Mouse (Mus musculus) layer of hippocampus, postnatal 10 days (tissue): Measurements from ENCODE around the gene Hap1. TPM values are rescaled to one million over a fixed set of nuclear protein-coding genes. Genes with fewer than 3 reads are reported as not detected.
A peak's percentile ranks its signal among the peaks of the same experiment; 100 is the strongest.
"Not testable (repeated sequence)": the region's sequence is repeated elsewhere in the genome, so short reads cannot be mapped to it uniquely, and the experiment has no call there.

Experiments
- DNase-seq, 2 experiments: peaks; one replicate each; pipeline ENCODE4 v3.0.0; 2021; ENCODE audit warnings: low spot score in 2 of 2
- total RNA-seq, 2 experiments: library from RNA; stranded (reverse); gene quantifications; 2 replicates each; pipeline ENCODE4 v1.2.3; 2021

The Hap1 gene
- total RNA-seq, 2 experiments from 2014 or later = 124 to 125 TPM

DNA sequence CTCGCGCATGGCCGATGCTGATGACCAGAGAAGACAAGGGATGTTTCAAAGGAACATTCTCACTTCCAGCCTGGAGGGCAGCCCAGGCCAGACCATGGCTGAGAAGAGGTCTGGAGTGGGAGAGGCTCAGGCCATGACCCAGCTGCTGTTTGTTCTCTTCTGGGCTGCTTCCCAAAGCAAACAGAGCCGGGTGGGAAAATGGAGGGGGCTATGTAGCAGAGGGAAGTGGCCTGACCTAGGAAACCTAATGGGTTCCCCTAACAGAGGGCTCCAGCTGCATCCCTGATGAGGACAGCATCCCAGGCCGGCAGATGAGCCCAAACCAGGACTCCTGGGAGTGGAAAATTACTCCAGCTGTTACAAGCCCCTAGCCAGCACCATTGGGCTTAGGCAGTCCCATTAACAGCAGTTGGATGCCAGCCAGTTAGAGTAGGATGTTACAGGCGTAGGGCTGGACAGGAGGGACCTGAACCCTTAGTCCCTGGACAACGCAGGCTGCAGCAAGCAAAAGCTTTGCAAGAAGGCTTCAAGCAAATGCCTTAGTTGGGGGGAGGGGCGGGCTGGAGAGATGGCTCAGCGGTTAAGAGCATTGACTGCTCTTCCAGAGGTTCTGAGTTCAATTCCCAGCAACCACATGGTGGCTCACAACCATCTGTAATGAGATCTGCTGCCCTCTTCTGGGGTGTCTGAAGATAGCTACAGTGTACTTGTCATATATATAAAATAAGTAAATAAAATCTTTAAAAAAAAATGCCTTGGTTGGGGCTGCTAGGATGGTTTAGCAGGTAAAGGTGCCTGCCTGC lies 35.4 kb upstream of the Hap1 start:
- DNase-seq = no peak

DNA sequence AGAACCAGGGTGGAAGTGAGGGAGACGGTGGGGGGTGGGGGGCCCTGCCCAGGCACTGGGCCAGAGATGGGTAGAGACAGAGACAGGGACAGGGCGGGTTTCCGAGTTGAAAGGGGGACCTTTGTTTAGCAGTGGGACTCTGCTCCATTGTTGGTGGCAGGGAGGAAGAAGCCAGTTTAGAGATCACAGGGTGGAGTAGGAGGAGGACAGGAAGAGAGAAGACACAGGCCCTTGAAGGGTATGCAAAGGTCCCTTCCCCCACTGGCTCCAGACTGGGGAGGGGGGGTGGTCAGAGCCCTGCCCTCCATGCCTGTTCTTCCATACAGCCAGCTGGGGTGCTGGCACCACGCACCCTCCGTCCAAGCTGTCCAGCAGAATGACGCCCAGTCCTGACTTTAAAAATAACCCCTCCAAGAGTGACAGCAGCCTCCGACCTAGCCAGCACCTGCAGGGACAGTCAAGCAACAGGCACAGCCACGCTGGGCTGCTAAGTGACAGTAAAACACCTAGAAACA lies 34.1 kb upstream of the Hap1 start:
- no peak for DNase-seq

DNA sequence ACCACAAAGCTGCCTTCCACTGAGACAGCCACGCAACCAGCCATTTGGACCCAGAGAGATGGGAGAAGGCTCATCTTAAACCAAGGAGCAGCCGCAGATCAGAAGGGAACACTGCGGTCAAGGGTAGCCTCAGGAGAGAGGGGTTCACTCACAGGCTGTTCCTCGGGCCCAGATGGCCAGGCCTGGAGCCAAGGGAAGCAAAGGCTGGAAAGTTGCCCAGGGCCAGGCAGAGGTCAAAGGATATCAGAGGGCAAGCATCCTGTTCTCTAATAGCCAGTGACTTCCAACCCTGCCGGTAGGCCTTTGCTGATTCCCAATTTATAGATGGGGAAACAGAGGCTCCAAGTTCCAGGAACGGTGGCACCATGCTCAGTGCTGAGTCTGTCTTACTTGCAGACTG lies 32.7 kb upstream of the Hap1 start:
- DNase-seq = no peak

DNA sequence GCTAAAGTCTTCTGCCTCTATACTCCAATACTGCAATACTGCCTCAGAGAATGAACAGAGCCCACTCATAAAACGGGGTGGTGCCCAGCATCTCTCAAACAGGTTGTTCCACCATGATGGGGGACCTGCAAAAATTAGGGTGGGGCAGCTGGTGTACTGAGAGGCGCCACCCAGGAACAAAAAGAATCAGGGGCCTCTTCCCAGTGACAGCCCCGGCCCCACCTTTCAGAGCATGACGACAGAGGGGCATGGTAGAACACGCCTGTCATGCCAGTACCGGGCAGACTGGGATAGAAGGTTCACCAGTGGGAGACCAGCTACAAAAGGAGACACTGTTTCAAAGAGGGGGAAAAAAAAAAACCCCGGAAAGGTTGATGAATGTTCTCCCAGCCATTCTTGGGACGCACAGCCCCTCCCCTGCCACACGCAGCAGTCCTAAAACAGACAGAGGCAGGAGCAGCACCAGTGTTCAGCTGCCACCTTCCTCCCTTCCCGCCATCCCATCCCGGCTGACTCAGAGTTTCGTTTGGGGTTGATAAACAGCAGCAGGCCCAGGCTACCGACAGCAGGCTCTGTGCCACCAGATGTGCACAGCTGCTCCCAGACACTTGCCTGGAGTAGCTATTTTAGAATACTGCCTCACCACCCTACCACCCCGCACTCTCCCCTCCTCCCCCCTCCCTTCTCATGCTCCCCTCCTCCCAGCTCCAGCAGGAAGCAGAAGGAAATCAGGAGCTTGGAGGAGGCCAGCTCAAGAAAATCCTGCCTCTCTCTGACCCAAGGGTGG lies 31.9 kb upstream of the Hap1 start:
- no peak for DNase-seq

DNA sequence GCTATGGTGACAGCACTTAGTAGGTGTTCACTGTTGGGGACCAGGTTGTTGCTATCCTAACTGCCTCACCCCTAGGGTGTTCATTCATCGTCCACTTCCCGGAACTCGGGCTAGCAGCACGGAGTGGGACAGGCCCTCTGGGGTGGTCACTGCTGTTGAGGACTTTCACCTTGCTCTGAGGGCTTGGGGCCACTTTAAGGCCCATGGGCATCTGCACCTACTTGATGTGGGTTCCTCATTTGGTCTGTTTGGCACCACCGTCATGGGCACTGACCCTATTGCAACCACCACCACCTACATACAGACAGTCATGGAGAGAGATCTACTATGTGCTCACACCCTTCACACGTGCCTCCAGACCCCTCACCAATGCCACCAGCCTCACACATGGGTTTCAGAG lies 31.2 kb upstream of the Hap1 start:
- DNase-seq = no peak

DNA sequence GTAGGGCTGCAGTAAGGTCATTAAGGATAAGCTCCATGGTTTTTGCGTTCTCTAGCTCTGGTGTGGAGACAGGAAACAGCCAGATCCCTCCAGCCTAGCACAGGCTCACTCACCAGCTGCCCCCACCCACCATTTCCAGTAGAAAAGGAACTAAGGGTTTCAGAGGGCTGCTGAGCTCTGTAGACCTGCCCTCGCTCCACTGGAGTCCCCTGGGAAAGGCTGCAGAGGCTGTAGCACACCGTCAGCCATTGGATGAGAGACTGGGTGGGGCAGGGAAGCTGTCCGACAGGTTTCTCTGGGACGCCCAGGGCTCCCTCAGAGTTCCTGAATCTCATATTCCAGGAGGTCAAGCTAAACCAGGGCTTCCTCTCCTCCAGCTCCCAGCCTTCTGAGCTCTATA lies 30.7 kb upstream of the Hap1 start:
- no peak for DNase-seq

DNA sequence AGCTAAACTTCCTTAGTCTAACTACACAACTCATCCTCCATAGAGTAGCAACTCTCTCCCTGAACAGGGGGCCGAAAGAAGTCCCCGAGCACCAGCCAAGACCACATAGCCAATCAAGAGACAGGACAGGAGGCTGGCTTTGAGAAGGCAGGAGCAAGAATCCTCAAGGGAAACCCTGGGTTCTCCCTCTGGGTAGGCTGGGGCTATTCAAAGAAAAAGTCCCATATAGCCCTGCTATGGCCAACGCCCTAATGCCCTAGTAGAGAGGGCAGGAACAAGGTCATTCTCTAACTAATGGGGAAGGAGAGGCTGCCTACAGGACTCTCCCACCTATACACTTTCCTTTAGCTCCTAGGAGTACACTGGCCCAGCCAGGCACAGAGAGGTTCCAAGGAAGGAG lies 29.1 kb upstream of the Hap1 start:
- DNase-seq = no peak

DNA sequence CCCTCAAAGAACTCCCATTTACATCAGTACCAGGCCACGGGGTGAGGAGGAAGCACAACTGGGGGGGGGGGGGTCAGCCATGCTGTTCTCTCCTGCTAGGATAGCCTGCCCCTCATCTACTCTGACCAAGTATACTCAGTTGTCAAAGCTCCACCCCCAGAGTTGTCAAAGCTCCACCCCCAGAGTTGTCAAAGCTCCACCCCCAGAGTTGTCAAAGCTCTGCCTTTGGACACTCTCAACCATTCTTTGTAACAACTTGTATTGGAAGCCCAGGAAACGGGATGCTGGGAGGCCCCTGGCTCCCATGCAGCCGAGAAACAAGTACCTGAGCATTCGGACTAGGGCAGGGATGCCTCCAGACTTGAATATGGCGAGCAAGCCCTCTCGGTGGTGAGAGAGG lies 26.8 kb upstream of the Hap1 start:
- no peak for DNase-seq

DNA sequence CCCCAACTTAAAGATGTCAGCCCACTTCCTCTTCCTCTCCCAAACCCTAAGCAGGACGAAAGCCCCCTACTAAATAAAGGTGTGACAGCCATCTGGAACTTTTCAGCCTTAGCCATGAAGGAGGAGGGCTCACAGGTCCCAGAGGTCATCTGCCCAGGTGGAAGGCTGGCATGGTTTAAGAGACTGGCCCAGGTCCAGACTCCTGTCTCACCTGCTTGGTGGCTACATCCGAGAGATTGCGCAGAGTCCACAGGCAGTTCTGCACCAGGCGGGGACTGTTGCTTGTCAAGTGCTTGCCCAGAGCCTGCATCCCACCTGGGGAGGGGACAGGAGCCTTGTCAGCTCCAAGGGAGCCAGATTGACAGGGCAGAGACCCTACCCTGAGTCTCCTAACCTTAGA lies 23.4 kb upstream of the Hap1 start:
- DNase-seq = no peak

DNA sequence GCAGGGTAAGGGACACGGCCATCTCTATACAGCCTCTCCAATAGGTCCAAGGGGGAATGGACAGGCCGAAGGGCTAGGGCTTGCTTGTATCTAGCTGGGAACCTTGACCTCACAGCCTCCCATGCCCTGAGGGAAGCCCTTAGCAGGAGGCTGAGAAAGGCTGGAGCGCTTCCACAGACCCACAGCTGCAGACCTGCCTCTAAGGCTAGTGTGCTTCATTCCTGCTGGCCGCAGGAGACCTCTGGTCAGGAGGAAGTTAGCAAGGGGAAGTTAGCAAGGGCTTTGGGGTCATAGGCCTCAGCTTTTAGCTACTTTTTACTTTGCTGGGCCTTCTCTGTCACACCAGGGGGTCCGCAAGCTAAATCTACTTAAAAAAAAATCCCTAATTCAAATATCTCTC lies 22.5 kb upstream of the Hap1 start:
- no peak for DNase-seq

DNA sequence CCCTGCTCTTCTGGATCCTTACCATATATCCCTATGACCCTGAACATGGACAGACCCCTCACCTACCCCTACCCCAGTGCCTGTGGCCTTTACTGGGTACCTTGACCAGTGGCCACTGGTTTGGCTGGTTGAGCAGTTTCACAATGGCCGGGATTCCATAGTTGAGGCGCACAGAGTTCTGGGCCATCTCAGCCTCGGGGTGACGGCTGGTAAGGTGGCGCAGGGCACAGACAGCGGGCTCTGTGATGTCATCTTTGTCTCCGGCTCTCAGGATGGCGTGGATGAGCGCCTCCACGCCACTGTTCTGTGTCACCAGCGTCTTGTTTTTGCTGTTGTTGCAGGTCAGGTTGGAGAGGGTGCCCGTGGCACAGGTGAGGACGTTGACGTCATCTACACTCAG lies 22.1 kb upstream of the Hap1 start:
- DNase-seq = no peak

DNA sequence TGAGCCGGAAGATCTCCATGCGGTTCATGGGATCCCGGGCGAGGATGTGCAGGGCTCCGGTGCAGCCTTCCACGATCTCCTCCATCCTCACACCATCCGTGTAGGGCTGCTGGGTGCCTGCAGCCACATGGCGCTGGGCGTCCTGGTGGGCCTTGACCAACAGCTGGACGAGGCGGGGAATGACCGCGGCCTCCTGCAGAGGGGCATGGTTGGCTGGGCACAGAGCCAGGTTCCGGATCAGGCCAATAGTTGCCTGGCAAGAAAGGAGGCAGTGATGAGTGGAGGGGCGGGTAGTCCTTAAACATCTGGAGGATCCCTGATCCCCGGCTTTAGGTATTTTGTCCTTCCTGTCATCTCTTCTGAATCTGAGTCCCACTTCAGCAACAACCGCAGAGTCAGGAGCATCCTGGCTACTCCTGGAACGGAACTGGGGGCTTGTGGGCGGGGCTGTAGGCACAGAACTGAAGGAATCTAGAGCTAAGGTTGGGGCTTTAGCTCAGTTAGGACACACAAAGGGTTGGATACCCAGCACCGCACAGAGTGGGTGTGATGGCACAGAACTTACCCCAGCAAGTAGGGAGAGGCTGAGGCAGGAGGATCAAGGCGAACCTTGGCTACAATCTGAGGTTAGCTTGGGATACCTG lies 20.9 kb upstream of the Hap1 start:
- no peak for DNase-seq

DNA sequence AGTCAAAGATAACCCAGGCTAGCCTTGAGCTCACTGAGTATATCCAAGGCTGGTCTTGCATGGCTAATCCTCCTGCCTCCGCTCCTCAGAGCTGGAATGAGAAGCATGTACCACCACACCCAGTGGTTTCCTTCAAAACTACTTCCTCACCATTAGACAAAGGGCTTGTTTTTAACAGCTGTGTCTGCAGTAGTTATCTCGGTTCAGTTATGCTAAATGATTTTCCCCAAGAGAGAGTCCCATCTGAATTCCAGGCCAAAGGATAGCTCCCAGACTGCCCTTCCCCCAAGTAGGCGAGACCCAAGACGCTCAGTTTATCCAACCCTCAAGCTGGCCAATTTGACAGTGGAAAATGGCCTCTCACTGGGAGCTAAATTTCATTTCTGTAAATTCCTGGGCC lies 20.1 kb upstream of the Hap1 start:
- DNase-seq = no peak

DNA sequence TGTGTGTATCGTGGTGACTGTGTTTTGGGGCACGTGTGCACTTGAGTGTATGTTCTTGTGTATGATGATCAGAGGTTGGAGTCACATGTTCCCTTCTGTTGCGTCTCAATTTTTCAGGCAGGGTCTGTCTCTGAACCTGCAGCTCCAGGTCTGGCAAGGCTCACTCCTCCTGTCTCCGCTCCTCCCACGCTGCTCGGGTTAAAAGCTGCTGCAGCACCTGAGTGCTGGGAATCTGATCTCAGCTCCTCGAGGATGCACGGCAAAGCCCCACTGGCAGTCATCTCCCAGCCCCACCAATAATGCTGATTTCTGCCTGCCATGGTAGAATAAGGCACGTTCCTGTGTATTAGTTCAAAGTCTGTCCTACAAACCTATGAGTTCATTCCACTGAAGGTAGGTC lies 19.2 kb upstream of the Hap1 start:
- no peak for DNase-seq

DNA sequence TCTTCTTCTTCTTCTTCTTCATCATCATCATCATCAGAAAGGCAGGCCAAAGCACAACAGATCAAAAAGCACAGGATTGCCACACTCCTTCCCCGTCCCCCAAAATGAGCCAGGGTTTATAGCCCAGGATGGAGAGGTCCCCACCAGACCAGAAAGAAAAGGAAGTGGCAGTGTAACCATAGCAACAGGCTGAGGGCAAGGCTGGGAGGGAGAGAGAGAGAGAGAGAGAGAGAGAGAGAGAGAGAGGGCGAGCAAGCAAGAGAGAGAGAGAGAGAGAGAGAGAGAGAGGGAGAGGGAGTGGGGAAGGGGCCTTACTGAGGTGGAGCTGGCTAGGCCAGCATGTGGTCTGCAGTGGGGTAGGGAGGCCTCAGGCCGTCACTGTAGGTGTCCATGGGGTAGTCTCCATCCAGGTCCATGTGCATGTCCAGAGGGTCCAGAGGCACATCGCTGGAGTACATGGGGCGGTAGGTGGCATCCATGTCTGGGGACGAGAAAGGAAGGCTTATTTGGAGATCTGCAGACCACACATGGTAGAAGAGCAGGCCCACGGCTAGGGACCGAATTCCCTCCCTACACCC lies 16.1 kb upstream of the Hap1 start:
- no peak for DNase-seq

DNA sequence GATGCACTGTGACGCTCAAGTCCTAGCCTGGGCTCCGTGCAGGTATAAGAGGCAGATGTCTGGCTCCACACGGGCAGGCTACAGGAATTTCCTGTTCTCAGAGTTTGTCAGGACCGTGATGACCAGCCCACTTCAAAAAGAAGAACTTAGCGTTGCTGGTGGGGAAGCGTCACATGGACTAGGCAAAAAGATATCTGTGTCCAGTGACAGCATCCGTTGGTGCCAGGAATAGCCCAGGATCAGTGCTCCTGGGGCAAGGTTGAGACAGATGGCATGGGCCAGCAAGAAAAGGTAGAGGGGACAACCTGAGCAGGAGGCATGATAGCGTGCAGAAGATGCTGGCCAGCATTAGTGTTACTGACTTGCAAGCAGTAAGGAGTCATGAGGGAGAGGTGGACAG lies 13.9 kb upstream of the Hap1 start:
- no peak for DNase-seq

DNA sequence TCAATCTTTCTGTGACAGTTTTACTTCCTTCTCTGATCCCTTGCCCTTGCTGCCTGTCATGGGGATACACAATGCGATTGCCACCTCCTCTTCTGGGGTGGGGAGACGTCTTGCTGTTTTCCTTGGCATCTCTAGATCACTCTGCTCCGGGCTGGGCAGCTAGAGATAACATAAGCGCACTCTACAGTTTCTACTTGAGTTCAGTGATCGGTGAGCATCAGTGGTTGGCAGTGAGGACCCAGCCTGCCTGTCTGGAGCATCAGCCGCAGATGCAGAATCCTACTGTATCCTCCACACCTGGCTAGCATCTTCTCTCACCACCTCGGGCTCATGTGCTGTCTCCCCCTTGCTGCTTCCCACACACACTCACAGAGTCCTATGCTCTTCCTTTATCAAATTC lies 13.2 kb upstream of the Hap1 start:
- no peak for DNase-seq

DNA sequence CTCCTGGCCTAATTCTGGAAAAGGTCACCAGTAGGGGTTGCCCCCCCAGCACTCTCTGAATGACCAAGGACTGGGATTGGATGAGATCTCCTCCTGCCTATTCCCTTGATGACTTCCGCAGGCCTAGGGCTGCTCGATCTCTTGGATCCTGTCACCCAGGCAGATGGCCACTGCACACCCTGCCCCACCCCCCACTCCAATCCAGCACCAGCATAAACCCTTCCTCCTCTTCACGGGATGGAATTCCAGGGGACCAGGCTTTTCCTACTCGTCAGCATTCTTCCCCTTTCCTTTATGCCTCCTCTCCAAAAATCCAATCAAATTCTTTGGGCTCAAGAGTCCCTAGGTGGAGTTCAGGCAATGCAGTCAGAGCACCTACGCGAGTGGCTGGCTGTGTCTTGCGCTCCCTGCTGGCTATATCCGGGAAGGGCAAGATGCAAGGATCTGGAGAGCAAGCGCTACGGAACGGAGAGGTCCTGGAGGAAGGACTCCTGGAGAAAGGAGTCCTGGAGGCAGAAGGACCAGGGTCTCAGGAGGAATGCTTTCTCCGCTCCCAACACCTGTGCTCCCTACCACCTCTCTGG lies 7.1 kb upstream of the Hap1 start:
- peak; percentile 58 to 68 for DNase-seq

DNA sequence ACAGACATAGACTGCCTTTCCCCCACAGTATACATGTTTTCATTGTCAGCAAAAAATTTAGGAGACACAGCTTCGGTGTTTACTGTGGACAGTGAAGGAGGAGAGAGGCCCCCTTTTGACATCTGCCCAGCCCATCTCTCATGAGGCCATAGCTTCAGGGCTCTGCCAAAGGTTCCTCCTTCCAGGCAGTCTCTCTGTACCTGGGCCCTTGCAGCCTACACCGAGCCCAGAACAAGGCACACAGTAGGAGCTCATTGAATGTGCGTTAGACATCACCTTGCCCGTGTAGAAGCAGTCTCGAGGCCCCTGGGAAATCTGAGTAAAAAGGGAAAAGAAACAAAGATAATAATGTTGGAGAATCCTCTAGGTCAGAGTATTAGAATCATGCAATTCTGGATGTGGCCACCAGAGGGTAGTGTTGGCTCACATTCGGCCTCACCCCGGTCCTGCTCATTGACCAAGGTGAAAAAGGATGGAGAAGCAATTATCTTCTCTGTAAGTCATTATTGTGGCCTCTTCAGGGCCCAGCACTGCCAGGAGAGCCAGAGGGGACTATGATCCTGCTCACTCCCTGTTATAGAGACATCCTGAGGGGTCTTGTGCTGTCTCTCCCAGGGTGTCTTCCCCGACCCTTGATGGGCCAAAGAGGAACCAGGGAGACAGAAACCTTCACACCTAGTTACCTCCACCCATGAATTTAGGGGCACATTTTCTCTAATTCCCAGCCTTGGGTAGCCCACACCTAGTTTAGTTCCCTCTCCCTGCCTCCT lies 6.5 kb upstream of the Hap1 start:
- DNase-seq = peak; percentile 85 to 88

DNA sequence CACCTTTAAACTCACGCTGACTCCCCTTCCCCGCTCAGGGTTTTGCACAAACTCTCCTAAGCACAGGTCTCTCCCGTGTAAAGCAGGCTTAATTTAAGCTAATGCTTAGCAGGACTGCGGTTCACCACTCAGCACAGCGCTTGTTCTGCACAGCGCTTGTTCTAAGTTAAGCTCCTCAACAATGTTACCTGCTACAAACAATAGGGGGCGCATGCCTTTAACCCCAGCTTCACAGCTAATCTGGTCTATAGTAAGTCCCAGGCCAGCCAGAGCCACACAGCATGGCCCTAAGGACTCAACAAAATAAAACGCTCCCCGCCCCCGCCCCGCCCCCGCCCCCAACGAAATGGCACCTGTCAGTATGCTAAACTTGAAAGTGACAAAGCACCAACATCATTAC lies 5.1 kb upstream of the Hap1 start:
- DNase-seq = not testable (repeated sequence)

DNA sequence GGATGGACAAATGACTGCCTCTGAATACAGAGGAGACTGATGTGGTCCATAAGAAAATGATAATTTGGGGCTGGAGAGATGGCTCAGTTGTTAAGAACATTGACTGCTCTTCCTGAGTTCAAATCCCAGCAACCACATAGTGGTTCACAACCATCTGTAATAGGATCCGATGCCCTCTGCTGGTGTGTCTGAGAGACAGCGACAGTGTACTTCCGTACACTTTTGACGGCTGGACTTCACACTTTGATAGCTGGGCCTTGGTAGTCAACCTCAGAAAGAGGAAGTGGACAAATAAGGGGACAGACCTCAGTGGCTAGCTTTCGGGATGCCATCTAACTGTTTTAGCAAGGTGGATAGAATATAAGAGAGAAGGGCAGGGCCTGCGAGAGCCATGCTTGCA lies 4.2 kb upstream of the Hap1 start:
- no peak for DNase-seq
